ENCODE assay signal across 22 mouse cellular contexts in genomic region chr9:57436166-57436565, GRCm38 (mm10). TPM values are rescaled to one million over a fixed set of nuclear protein-coding genes. Genes with fewer than 3 reads are reported as not detected.
DNase-seq lines count a peak whose midpoint lies in the region; ATAC-seq lines count a peak whose summit lies in the region.
"Had no signal": no experiment of that assay in that cellular context is flagged by ENCODE, and none has a peak within 500 bp of the region (broad histone marks: within the 10 kb centered on the region; RNA-seq: fewer than 3 reads in every experiment).

No protein-coding gene starts in this region.

- H3K9me3 ChIP-seq in embryonic facial prominence, embryonic 14.5 days (ENCODE audit: control insufficient read depth, low read length) = no peaks in the 10 kb centered on the region
- no peaks in the 10 kb centered on the region for H3K9me3 ChIP-seq in embryonic facial prominence, embryonic 10.5 days
- H3K9me3 ChIP-seq in neural tube, embryonic 13.5 days = no peaks in the 10 kb centered on the region
- no peaks in the 10 kb centered on the region for H3K9me3 ChIP-seq in neural tube, embryonic 15.5 days (replicated peaks)
- H3K9me3 ChIP-seq: embryonic facial prominence, embryonic 13.5 days; forebrain, embryonic 13.5 days; forebrain, embryonic 15.5 days had no signal

- H3K4me3 ChIP-seq in embryonic facial prominence, embryonic 14.5 days (ENCODE audit: low read depth, low read length) = no peak overlapping the region
- H3K4me3 ChIP-seq in embryonic facial prominence, embryonic 10.5 days = no peak overlapping the region
- no peak overlapping the region for H3K4me3 ChIP-seq in neural tube, embryonic 13.5 days
- no peak overlapping the region for H3K4me3 ChIP-seq in neural tube, embryonic 15.5 days (replicated peaks)
- H3K4me3 ChIP-seq: embryonic facial prominence, embryonic 13.5 days; forebrain, embryonic 13.5 days; forebrain, embryonic 15.5 days had no signal

- no peaks in the 10 kb centered on the region for H3K36me3 ChIP-seq in embryonic facial prominence, embryonic 14.5 days (ENCODE audit: control insufficient read depth, insufficient read depth, low read length)
- no peaks in the 10 kb centered on the region for H3K36me3 ChIP-seq in embryonic facial prominence, embryonic 10.5 days (replicated peaks)
- H3K36me3 ChIP-seq in neural tube, embryonic 13.5 days = peaks cover 4% of the 10 kb centered on the region; the same call in 1 of the 2 replicates
- H3K36me3 ChIP-seq in neural tube, embryonic 15.5 days = no peaks in the 10 kb centered on the region
- H3K36me3 ChIP-seq: embryonic facial prominence, embryonic 13.5 days; forebrain, embryonic 15.5 days had no signal

- no peak overlapping the region for H3K27ac ChIP-seq in embryonic facial prominence, embryonic 14.5 days (replicated peaks; ENCODE audit: low read depth, low read length)
- H3K27ac ChIP-seq in embryonic facial prominence, embryonic 10.5 days (replicated peaks) = no peak overlapping the region
- H3K27ac ChIP-seq in neural tube, embryonic 13.5 days (replicated peaks) = no peak overlapping the region
- H3K27ac ChIP-seq in neural tube, embryonic 15.5 days (replicated peaks) = no peak overlapping the region
- H3K27ac ChIP-seq: embryonic facial prominence, embryonic 13.5 days; forebrain, embryonic 13.5 days; forebrain, embryonic 15.5 days had no signal

- peaks cover 16% of the 10 kb centered on the region for H3K4me1 ChIP-seq in embryonic facial prominence, embryonic 14.5 days (ENCODE audit: control insufficient read depth, insufficient read depth, low read length)
- H3K4me1 ChIP-seq in embryonic facial prominence, embryonic 10.5 days = peaks cover 36% of the 10 kb centered on the region
- H3K4me1 ChIP-seq in neural tube, embryonic 13.5 days (replicated peaks) = peaks cover 25% of the 10 kb centered on the region
- H3K4me1 ChIP-seq in neural tube, embryonic 15.5 days = peaks cover 31% of the 10 kb centered on the region

- intact Hi-C loops in left cerebral cortex, postnatal 25 days (cut with DNase I) = no loop called here

- DNase-seq in embryonic facial prominence, embryonic 14.5 days (ENCODE audit: low spot score) = no peak
- no peak for DNase-seq in embryonic facial prominence, embryonic 10.5 days (ENCODE audit: low spot score)
- peak; percentile 51 for DNase-seq in ZHBTc4 (ENCODE audit: low read depth, low spot score)
- DNase-seq in left cerebral cortex, postnatal 25 days (ENCODE audit: low spot score in 2 of 2) = no peak
- DNase-seq: adrenal gland, adult 2 months; adrenal gland, postnatal 10 days; adrenal gland, postnatal 25 days; B cell, adult 2 months; cerebellum, adult 11-12 months; cerebellum, adult 2 months; cerebellum, adult 9-10 months; cerebellum, postnatal 10 days; cerebellum, postnatal 25 days; forebrain, postnatal 0 days had no signal

- WGBS in embryonic facial prominence, embryonic 14.5 days = 80% methylated on average over 5 of the region's 5 CpGs
- WGBS in embryonic facial prominence, embryonic 10.5 days = 90% methylated on average over 5 of the region's 5 CpGs
- 87% methylated on average over 5 of the region's 5 CpGs for WGBS in neural tube, embryonic 13.5 days
- 89% methylated on average over 5 of the region's 5 CpGs for WGBS in neural tube, embryonic 15.5 days

- H3K27me3 ChIP-seq in embryonic facial prominence, embryonic 14.5 days (replicated peaks; ENCODE audit: control insufficient read depth, insufficient read depth, low read length) = no peaks in the 10 kb centered on the region
- no peaks in the 10 kb centered on the region for H3K27me3 ChIP-seq in embryonic facial prominence, embryonic 10.5 days (replicated peaks; ENCODE audit: low read depth, poor library complexity, severe bottlenecking)
- H3K27me3 ChIP-seq in neural tube, embryonic 13.5 days = no peaks in the 10 kb centered on the region
- H3K27me3 ChIP-seq in neural tube, embryonic 15.5 days (replicated peaks) = no peaks in the 10 kb centered on the region
- H3K27me3 ChIP-seq: CH12.LX; embryonic facial prominence, embryonic 13.5 days; forebrain, embryonic 13.5 days; forebrain, embryonic 15.5 days had no signal

- no peak for ATAC-seq in embryonic facial prominence, embryonic 14.5 days (ENCODE audit: low read depth)
- no peak for ATAC-seq in neural tube, embryonic 13.5 days (ENCODE audit: low read depth)
- no peak for ATAC-seq in neural tube, embryonic 15.5 days (ENCODE audit: low FRiP score)
- ATAC-seq in megakaryocyte, adult 5-6 weeks (ENCODE audit: poor library complexity, severe bottlenecking) = no peak
- ATAC-seq: CD4-positive, CD25-positive, alpha-beta regulatory T cell, adult 4 months; forebrain, embryonic 13.5 days; forebrain, embryonic 15.5 days; forebrain, postnatal 0 days had no signal

- peak overlapping the region; percentile 21; the same call in 1 of the 2 replicates for H3K9ac ChIP-seq in embryonic facial prominence, embryonic 14.5 days (ENCODE audit: low read depth, low read length)
- peak overlapping the region; percentile 17; the same call in 1 of the 2 replicates for H3K9ac ChIP-seq in neural tube, embryonic 13.5 days
- H3K9ac ChIP-seq in neural tube, embryonic 15.5 days (replicated peaks) = no peak overlapping the region
- H3K9ac ChIP-seq: embryonic facial prominence, embryonic 13.5 days; forebrain, embryonic 13.5 days; forebrain, embryonic 15.5 days; forebrain, postnatal 0 days had no signal

- no peak overlapping the region for H3K4me2 ChIP-seq in embryonic facial prominence, embryonic 14.5 days (ENCODE audit: low read depth, low read length)
- no peak overlapping the region for H3K4me2 ChIP-seq in neural tube, embryonic 13.5 days
- H3K4me2 ChIP-seq in neural tube, embryonic 15.5 days = no peak overlapping the region
- H3K4me2 ChIP-seq: embryonic facial prominence, embryonic 13.5 days; forebrain, embryonic 13.5 days; forebrain, embryonic 15.5 days had no signal

RNA-seq across cellular contexts. Expression of gene Ppcdc, which starts 3.8 kb away (rescaled TPM):
- 20.2 and 25.2 TPM in 2 replicates for polyA plus RNA-seq in embryonic facial prominence, embryonic 14.5 days (2014; fragmentation: Nextera tagmentation; extraction: Ambion mirVana)
- polyA plus RNA-seq in embryonic facial prominence, embryonic 10.5 days (2016; fragmentation: Nextera tagmentation; extraction: Ambion mirVana) = 20.8 and 25.4 TPM in 2 replicates
- 22.8 and 23.6 TPM in 2 replicates for polyA plus RNA-seq in neural tube, embryonic 13.5 days (2015; fragmentation: Nextera tagmentation; extraction: Ambion mirVana)
- polyA plus RNA-seq in neural tube, embryonic 15.5 days (2015; fragmentation: Nextera tagmentation; extraction: Ambion mirVana) = 18.4 and 22.7 TPM in 2 replicates
- total RNA-seq in megakaryocyte, adult 5-6 weeks (2015) = 15.6 and 19.2 TPM in 2 replicates
- total RNA-seq in megakaryocyte, adult 5-6 weeks (2017) = 14.5 and 19.2 TPM in 2 replicates
- 10 to 100 TPM; 15.5 to 16.5 TPM for total RNA-seq in left cerebral cortex, postnatal 25 days (2021)

RNA-seq across cellular contexts. Expression of gene Scamp5, which starts 31.7 kb away (rescaled TPM):
- polyA plus RNA-seq in embryonic facial prominence, embryonic 14.5 days (2014; fragmentation: Nextera tagmentation; extraction: Ambion mirVana) = 10.9 and 14.5 TPM in 2 replicates
- 9.3 and 9.6 TPM in 2 replicates for polyA plus RNA-seq in embryonic facial prominence, embryonic 10.5 days (2016; fragmentation: Nextera tagmentation; extraction: Ambion mirVana)
- 65.1 and 67.8 TPM in 2 replicates for polyA plus RNA-seq in neural tube, embryonic 13.5 days (2015; fragmentation: Nextera tagmentation; extraction: Ambion mirVana)
- 91.1 and 112 TPM in 2 replicates for polyA plus RNA-seq in neural tube, embryonic 15.5 days (2015; fragmentation: Nextera tagmentation; extraction: Ambion mirVana)
- 0.30 and 0.33 TPM in 2 replicates for total RNA-seq in megakaryocyte, adult 5-6 weeks (2015)
- 0.04 and 0.28 TPM in 2 replicates for total RNA-seq in megakaryocyte, adult 5-6 weeks (2017)
- 100 to 1,000 TPM; 403 to 415 TPM for total RNA-seq in left cerebral cortex, postnatal 25 days (2021)
